Mouse (Mus musculus): ENCODE measurements around the gene Blmh. TPM values are rescaled to one million over a fixed set of nuclear protein-coding genes. Genes with fewer than 3 reads are reported as not detected.
A peak's percentile ranks its signal among the peaks of the same experiment; 100 is the strongest.

Gene Blmh
- polyA plus RNA-seq, 1 experiment from 2014 or later: 118 TPM

DNA sequence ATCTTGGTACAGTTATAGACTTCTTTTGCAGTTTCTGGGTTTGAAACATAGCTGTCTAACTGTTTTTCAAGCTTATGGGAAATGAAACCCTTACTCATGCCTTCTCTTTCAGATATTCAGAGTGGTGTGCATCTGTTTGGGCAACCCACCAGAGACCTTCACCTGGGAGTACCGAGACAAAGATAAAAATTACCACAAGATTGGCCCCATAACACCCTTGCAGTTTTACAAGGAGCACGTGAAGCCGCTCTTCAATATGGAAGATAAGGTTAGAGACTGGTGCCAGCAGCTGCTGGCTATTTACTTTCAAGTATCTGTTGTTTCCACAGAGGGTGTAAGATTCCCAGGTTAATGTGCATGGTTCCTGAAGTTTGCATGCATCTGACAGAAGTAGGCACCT lies 41.1 kb downstream of the Blmh start:
- TF ChIP-seq CTCF (IDR thresholded peaks at IDR 0.05; ENCODE audit: low read depth) (no peak), EP300 (optimal IDR thresholded peaks at IDR 0.05) (no peak)
- ATAC-seq (ENCODE audit: low FRiP score, low TSS enrichment) (no peak), DNase-seq (ENCODE audit: low spot score) (no peak)
- WGBS: 96% methylated on average over 3 of the region's 3 CpGs
- Histone ChIP-seq H3K27me3 (ENCODE audit: control insufficient read depth, insufficient read depth, low read length) (no peaks in the 10 kb centered on the region), H3K4me2 (replicated peaks; ENCODE audit: low read depth) (no peak overlapping the region), H3K4me1 (replicated peaks; ENCODE audit: control insufficient read depth, insufficient read depth) (no peaks in the 10 kb centered on the region), H3K9ac (ENCODE audit: low read length) (no peak overlapping the region), H3K9me3 (ENCODE audit: control insufficient read depth, low read length) (no peaks in the 10 kb centered on the region), H3K36me3 (ENCODE audit: control insufficient read depth, insufficient read depth, low read length) (peaks cover 30% of the 10 kb centered on the region), H3K27ac (replicated peaks) (no peak overlapping the region), H3K4me3 (ENCODE audit: low read depth, low read length) (no peak overlapping the region)

GRCm38 (mm10) chr11:76970328-76970727 lies 45.7 kb downstream of the Blmh start:
- no peak for ATAC-seq (ENCODE audit: low FRiP score, low TSS enrichment)
- WGBS: 77% methylated on average over 2 of the region's 2 CpGs
- no peak overlapping the region for H3K4me3 ChIP-seq (ENCODE audit: low read depth, low read length)
- no peaks in the 10 kb centered on the region for H3K27me3 ChIP-seq (ENCODE audit: control insufficient read depth, insufficient read depth, low read length)
- peaks cover 40% of the 10 kb centered on the region for H3K36me3 ChIP-seq (ENCODE audit: control insufficient read depth, insufficient read depth, low read length)
- H3K4me2 ChIP-seq (replicated peaks; ENCODE audit: low read depth): no peak overlapping the region
- TF ChIP-seq CTCF (IDR thresholded peaks at IDR 0.05; ENCODE audit: low read depth) (no peak), EP300 (optimal IDR thresholded peaks at IDR 0.05) (no peak)
- H3K27ac ChIP-seq (replicated peaks): no peak overlapping the region
- H3K9me3 ChIP-seq (ENCODE audit: control insufficient read depth, low read length): no peaks in the 10 kb centered on the region
- H3K4me1 ChIP-seq (replicated peaks; ENCODE audit: control insufficient read depth, insufficient read depth): no peaks in the 10 kb centered on the region
- no peak overlapping the region for H3K9ac ChIP-seq (ENCODE audit: low read length)
- DNase-seq (ENCODE audit: low spot score): no peak

- 65% methylated on average over 7 of the region's 7 CpGs for WGBS
- no peak for DNase-seq (ENCODE audit: low spot score)
Observed at GRCm38 (mm10) chr11:76974680-76975319, 50.2 kb downstream of the Blmh start.

DNA sequence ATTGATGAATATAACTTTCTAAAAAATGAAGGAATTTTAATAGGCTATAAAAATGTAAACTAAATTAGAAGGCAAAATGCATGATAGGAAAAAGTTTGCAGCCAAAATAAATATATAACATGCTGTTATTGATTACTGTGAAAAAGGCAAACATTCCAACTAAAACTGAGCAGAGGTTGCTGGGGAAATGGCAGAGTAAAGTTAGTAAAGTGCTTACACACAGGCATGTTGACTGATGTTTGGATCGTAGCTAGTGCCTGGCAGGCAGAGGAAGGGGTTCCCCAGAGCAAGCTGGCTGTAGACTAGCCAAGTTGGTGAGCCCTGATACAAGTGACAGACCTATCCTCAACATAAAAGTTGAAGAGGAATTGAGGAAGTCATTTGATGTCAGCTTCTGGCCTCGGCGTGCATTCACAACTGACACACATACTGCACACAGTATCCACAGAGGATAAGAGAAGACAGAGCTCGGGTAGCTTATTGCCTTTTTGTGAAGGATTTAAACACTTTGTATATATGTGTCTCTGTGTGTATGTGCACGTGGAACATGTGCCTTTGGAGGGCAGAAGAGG lies 57.0 kb downstream of the Blmh start:
- no peak overlapping the region for H3K9ac ChIP-seq (ENCODE audit: low read length)
- H3K27ac ChIP-seq (replicated peaks): no peak overlapping the region
- 57% methylated on average over 5 of the region's 5 CpGs for WGBS

More at GRCm38 (mm10) chr11:76974680-76975319, 50.2 kb downstream of the Blmh start:
- Histone ChIP-seq H3K27ac (replicated peaks) (no peak overlapping the region), H3K4me3 (ENCODE audit: low read depth, low read length) (no peak overlapping the region), H3K4me1 (replicated peaks; ENCODE audit: control insufficient read depth, insufficient read depth) (no peaks in the 10 kb centered on the region), H3K36me3 (ENCODE audit: control insufficient read depth, insufficient read depth, low read length) (peaks cover 29% of the 10 kb centered on the region), H3K9me3 (ENCODE audit: control insufficient read depth, low read length) (no peaks in the 10 kb centered on the region), H3K9ac (ENCODE audit: low read length) (no peak overlapping the region), H3K27me3 (ENCODE audit: control insufficient read depth, insufficient read depth, low read length) (no peaks in the 10 kb centered on the region), H3K4me2 (replicated peaks; ENCODE audit: low read depth) (no peak overlapping the region)
- no peak for ATAC-seq (ENCODE audit: low FRiP score, low TSS enrichment)
- TF ChIP-seq CTCF (IDR thresholded peaks at IDR 0.05; ENCODE audit: low read depth): peak; percentile 32; the same call in 1 of the 2 replicates
- no peak for TF ChIP-seq EP300 (optimal IDR thresholded peaks at IDR 0.05)

DNA sequence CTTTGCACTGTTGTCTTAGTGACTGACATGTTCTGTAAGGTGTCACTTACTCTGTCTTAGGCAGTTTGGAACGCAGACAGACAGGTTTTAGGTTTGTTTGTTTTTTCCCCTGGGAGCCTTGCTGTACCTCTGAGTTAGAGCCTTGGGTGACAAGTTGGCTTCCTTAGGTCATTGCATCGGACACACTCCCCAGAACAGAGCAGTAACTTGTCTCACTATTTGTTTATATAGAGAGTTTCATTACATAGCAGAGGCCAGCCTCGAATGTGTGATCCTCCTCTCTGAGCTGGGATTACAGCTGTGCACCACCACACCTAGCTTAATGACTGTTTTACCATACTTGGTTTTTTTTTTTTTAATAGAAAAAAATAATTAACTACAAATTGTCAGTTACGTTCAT lies 57.8 kb downstream of the Blmh start:
- no peak overlapping the region for H3K27ac ChIP-seq (replicated peaks)
- DNase-seq (ENCODE audit: low spot score): no peak
- no peaks in the 10 kb centered on the region for H3K4me1 ChIP-seq (replicated peaks; ENCODE audit: control insufficient read depth, insufficient read depth)
- H3K9ac ChIP-seq (ENCODE audit: low read length): no peak overlapping the region
- H3K9me3 ChIP-seq (ENCODE audit: control insufficient read depth, low read length): no peaks in the 10 kb centered on the region
- H3K27me3 ChIP-seq (ENCODE audit: control insufficient read depth, insufficient read depth, low read length): no peaks in the 10 kb centered on the region
- WGBS: 42% methylated on average over 4 of the region's 4 CpGs
- H3K4me3 ChIP-seq (ENCODE audit: low read depth, low read length): no peak overlapping the region
- H3K4me2 ChIP-seq (replicated peaks; ENCODE audit: low read depth): no peak overlapping the region
- H3K36me3 ChIP-seq (ENCODE audit: control insufficient read depth, insufficient read depth, low read length): peaks cover 29% of the 10 kb centered on the region
- peak; percentile 10; the same call in 1 of the 2 replicates for ATAC-seq (ENCODE audit: low FRiP score, low TSS enrichment)
- TF ChIP-seq CTCF (IDR thresholded peaks at IDR 0.05; ENCODE audit: low read depth) (no peak), EP300 (optimal IDR thresholded peaks at IDR 0.05) (no peak)

More for the DNA sequence above, 57.0 kb downstream of the Blmh start:
- Histone ChIP-seq H3K9me3 (ENCODE audit: control insufficient read depth, low read length) (no peaks in the 10 kb centered on the region), H3K4me1 (replicated peaks; ENCODE audit: control insufficient read depth, insufficient read depth) (no peaks in the 10 kb centered on the region), H3K27me3 (ENCODE audit: control insufficient read depth, insufficient read depth, low read length) (no peaks in the 10 kb centered on the region), H3K36me3 (ENCODE audit: control insufficient read depth, insufficient read depth, low read length) (peaks cover 26% of the 10 kb centered on the region), H3K4me3 (ENCODE audit: low read depth, low read length) (no peak overlapping the region), H3K4me2 (replicated peaks; ENCODE audit: low read depth) (no peak overlapping the region)
- ATAC-seq (ENCODE audit: low FRiP score, low TSS enrichment) (no peak), DNase-seq (ENCODE audit: low spot score) (no peak)
- TF ChIP-seq CTCF (IDR thresholded peaks at IDR 0.05; ENCODE audit: low read depth): no peak
- TF ChIP-seq EP300 (optimal IDR thresholded peaks at IDR 0.05): no peak

- ATAC-seq (ENCODE audit: low FRiP score, low TSS enrichment): no peak
- Histone ChIP-seq H3K27me3 (ENCODE audit: control insufficient read depth, insufficient read depth, low read length) (no peaks in the 10 kb centered on the region), H3K9ac (ENCODE audit: low read length) (no peak overlapping the region), H3K36me3 (ENCODE audit: control insufficient read depth, insufficient read depth, low read length) (peaks cover 25% of the 10 kb centered on the region), H3K27ac (replicated peaks) (no peak overlapping the region), H3K4me3 (ENCODE audit: low read depth, low read length) (no peak overlapping the region), H3K4me2 (replicated peaks; ENCODE audit: low read depth) (no peak overlapping the region), H3K4me1 (replicated peaks; ENCODE audit: control insufficient read depth, insufficient read depth) (no peaks in the 10 kb centered on the region), H3K9me3 (ENCODE audit: control insufficient read depth, low read length) (no peaks in the 10 kb centered on the region)
- TF ChIP-seq CTCF (IDR thresholded peaks at IDR 0.05; ENCODE audit: low read depth) (no peak), EP300 (optimal IDR thresholded peaks at IDR 0.05) (no peak)
- 58% methylated on average over 5 of the region's 5 CpGs for WGBS
- DNase-seq (ENCODE audit: low spot score): no peak
Observed at GRCm38 (mm10) chr11:76983641-76984040, 59.0 kb downstream of the Blmh start.
